In the genomic region with DNA sequence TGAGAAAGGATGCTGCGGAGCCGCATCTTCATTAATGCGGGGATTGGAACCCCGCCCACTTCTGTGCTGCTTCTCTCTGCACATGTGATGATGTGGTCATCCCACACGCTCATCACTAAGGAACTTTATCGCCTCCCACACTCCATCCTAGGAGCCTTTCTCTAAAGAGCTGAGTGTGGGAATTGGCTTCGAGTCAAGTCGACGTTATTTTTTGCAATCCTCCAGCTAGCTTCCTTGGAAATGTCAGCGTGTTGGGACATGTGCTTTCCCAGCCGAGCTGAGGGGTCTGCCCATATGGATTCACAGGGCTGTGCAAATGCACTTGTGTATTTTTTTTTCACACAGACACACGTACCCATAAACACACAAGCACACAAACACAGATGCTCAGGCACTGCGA, we compare ENCODE assay signal across 12 mouse cellular contexts.
DNase-seq lines count a peak whose midpoint lies in the region; ATAC-seq lines count a peak whose summit lies in the region.
"Had no signal": no experiment of that assay in that cellular context is flagged by ENCODE, and none has a peak within 500 bp of the region (broad histone marks: within the 10 kb centered on the region; RNA-seq: fewer than 3 reads in every experiment).

No protein-coding gene starts in this region.

- no peaks in the 10 kb centered on the region for H3K4me1 ChIP-seq in embryonic facial prominence, embryonic 14.5 days (ENCODE audit: control insufficient read depth, insufficient read depth, low read length)
- peaks cover 8% of the 10 kb centered on the region for H3K4me1 ChIP-seq in embryonic facial prominence, embryonic 10.5 days

- no peak overlapping the region for H3K27ac ChIP-seq in embryonic facial prominence, embryonic 14.5 days (replicated peaks; ENCODE audit: low read depth, low read length)
- no peak overlapping the region for H3K27ac ChIP-seq in embryonic facial prominence, embryonic 10.5 days (replicated peaks)
- H3K27ac ChIP-seq: heart, adult 2 months; macrophage had no signal

- H3K36me3 ChIP-seq in embryonic facial prominence, embryonic 14.5 days (ENCODE audit: control insufficient read depth, insufficient read depth, low read length): no peaks in the 10 kb centered on the region
- no peaks in the 10 kb centered on the region; the same call in 1 of the 2 replicates for H3K36me3 ChIP-seq in embryonic facial prominence, embryonic 10.5 days (replicated peaks)

- no peak for ATAC-seq in embryonic facial prominence, embryonic 14.5 days (ENCODE audit: low read depth)
- no peak for ATAC-seq in granulocyte monocyte progenitor cell, adult 5-6 weeks (replicated peaks; ENCODE audit: poor library complexity, severe bottlenecking)
- ATAC-seq: Patski had no signal

- no peaks in the 10 kb centered on the region for H3K27me3 ChIP-seq in embryonic facial prominence, embryonic 14.5 days (replicated peaks; ENCODE audit: control insufficient read depth, insufficient read depth, low read length)
- H3K27me3 ChIP-seq in embryonic facial prominence, embryonic 10.5 days (replicated peaks; ENCODE audit: low read depth, poor library complexity, severe bottlenecking): no peaks in the 10 kb centered on the region

- no peak overlapping the region for H3K4me2 ChIP-seq in embryonic facial prominence, embryonic 14.5 days (ENCODE audit: low read depth, low read length)

- intact Hi-C loops in left cerebral cortex, postnatal 10 days (cut with DNase I): loop anchor here (5.0 to 10.0 kb wide), 3 partner anchors 141 to 959 kb away; partner anchors contain the start of gene Astn1

- peak; percentile 27 for DNase-seq in embryonic facial prominence, embryonic 14.5 days (ENCODE audit: low spot score)
- no peak for DNase-seq in embryonic facial prominence, embryonic 10.5 days (ENCODE audit: low spot score)
- peak; percentile 4 for DNase-seq in ovary, postnatal 14 days (ENCODE audit: low spot score)
- no peak for DNase-seq in ovary, adult 18-20 months (ENCODE audit: low spot score)
- peak; percentile 73 to 80 for DNase-seq in left cerebral cortex, postnatal 10 days (ENCODE audit: extremely low spot score in 1 of 2, low spot score in 2 of 2)
- DNase-seq in spleen, adult 12 weeks (ENCODE audit: low spot score): no peak
- no peak for DNase-seq in cerebellum, adult 11-12 months
- DNase-seq: kidney, postnatal 14 days had no signal

- H3K4me3 ChIP-seq in embryonic facial prominence, embryonic 14.5 days (ENCODE audit: low read depth, low read length): no peak overlapping the region
- no peak overlapping the region for H3K4me3 ChIP-seq in embryonic facial prominence, embryonic 10.5 days
- H3K4me3 ChIP-seq: heart, adult 2 months had no signal

- 82% methylated on average over 13 of the region's 13 CpGs for WGBS in embryonic facial prominence, embryonic 14.5 days
- 93% methylated on average over 13 of the region's 13 CpGs for WGBS in embryonic facial prominence, embryonic 10.5 days

- H3K9ac ChIP-seq in embryonic facial prominence, embryonic 14.5 days (ENCODE audit: low read depth, low read length): no peak overlapping the region

- H3K9me3 ChIP-seq in embryonic facial prominence, embryonic 14.5 days (ENCODE audit: control insufficient read depth, low read length): no peaks in the 10 kb centered on the region
- H3K9me3 ChIP-seq in embryonic facial prominence, embryonic 10.5 days: no peaks in the 10 kb centered on the region

Comparison
In these comparisons a context has a peak if more than half of its experiments do, and no peak if none do; other contexts are left out.
1. DNase-seq: peak in embryonic facial prominence, embryonic 14.5 days (single experiment), ovary, postnatal 14 days (single experiment) and left cerebral cortex, postnatal 10 days (2 of 2); none in embryonic facial prominence, embryonic 10.5 days (single experiment), ovary, adult 18-20 months (single experiment), spleen, adult 12 weeks (single experiment) and cerebellum, adult 11-12 months (single experiment).